Comparison of ENCODE assay signal across 8 mouse cellular contexts in genomic region chr13:114456766-114457566, GRCm38 (mm10). TPM values are rescaled to one million over a fixed set of nuclear protein-coding genes. Genes with fewer than 3 reads are reported as not detected.
DNase-seq lines count a peak whose midpoint lies in the region; ATAC-seq and TF ChIP-seq lines count a peak whose summit lies in the region.

No protein-coding gene starts in this region.

- no peak for TF ChIP-seq CTCF in testis, adult 2 months (IDR thresholded peaks at IDR 0.05; ENCODE audit: control insufficient read depth, insufficient read depth, insufficient replicate concordance, low read depth, low read length)

- no peak for TF ChIP-seq POLR2A in testis, adult 2 months (IDR thresholded peaks at IDR 0.05; ENCODE audit: control insufficient read depth, low read depth, low read length)

- intact Hi-C loops in heart, postnatal 14 days (cut with DNase I): loop anchor here (10.0 kb wide), 1 partner anchor 172 kb away; no protein-coding TSS in a partner anchor

- H3K9ac ChIP-seq in limb, embryonic 12.5 days (replicated peaks): peak overlapping the region; percentile 55
- H3K9ac ChIP-seq in midbrain, embryonic 11.5 days (ENCODE audit: low read length): peak overlapping the region; percentile 82

- H3K27me3 ChIP-seq in testis, adult 2 months (ENCODE audit: control insufficient read depth, insufficient read depth, low read length): peaks cover 8% of the 10 kb centered on the region; the same call in 1 of the 2 replicates
- H3K27me3 ChIP-seq in limb, embryonic 12.5 days: peaks cover 63% of the 10 kb centered on the region
- peaks cover 4% of the 10 kb centered on the region; the same call in 1 of the 2 replicates for H3K27me3 ChIP-seq in midbrain, embryonic 11.5 days (ENCODE audit: control insufficient read depth, insufficient read depth, low read length)

- ATAC-seq in limb, embryonic 12.5 days (ENCODE audit: insufficient number of reproducible peaks, insufficient read depth, low FRiP score, low TSS enrichment, low read depth): no peak
- ATAC-seq in midbrain, embryonic 11.5 days (ENCODE audit: low FRiP score): no peak

- H3K27ac ChIP-seq in testis, adult 2 months (ENCODE audit: control insufficient read depth, insufficient read depth, low read depth, low read length): no peak overlapping the region
- H3K27ac ChIP-seq in limb, embryonic 12.5 days: no peak overlapping the region
- H3K27ac ChIP-seq in midbrain, embryonic 11.5 days (ENCODE audit: low read depth, low read length): no peak overlapping the region

- H3K9me3 ChIP-seq in limb, embryonic 12.5 days: no peaks in the 10 kb centered on the region
- no peaks in the 10 kb centered on the region for H3K9me3 ChIP-seq in midbrain, embryonic 11.5 days (ENCODE audit: control insufficient read depth, low read length)

- WGBS in limb, embryonic 12.5 days: under 1% methylated on average over 44 of the region's 44 CpGs
- WGBS in midbrain, embryonic 11.5 days: under 1% methylated on average over 44 of the region's 44 CpGs

- H3K36me3 ChIP-seq in testis, adult 2 months (ENCODE audit: control insufficient read depth, insufficient read depth, low read length): no peaks in the 10 kb centered on the region
- no peaks in the 10 kb centered on the region for H3K36me3 ChIP-seq in limb, embryonic 12.5 days
- peaks cover 10% of the 10 kb centered on the region; the same call in 1 of the 2 replicates for H3K36me3 ChIP-seq in midbrain, embryonic 11.5 days (ENCODE audit: control insufficient read depth, insufficient read depth, low read length)

- peak overlapping the region; percentile 94 for H3K4me2 ChIP-seq in limb, embryonic 12.5 days
- H3K4me2 ChIP-seq in midbrain, embryonic 11.5 days: peak overlapping the region; percentile 82

- no peak for DNase-seq in testis, postnatal 14 days (ENCODE audit: low spot score)
- peak; percentile 54 for DNase-seq in embryo, embryonic 9.5 days (ENCODE audit: extremely low spot score)
- peak; percentile 33 to 37 for DNase-seq in heart, postnatal 14 days
- peak; percentile 94 for DNase-seq in midbrain, embryonic 11.5 days (ENCODE audit: low spot score, missing footprints)
- DNase-seq in thymus, postnatal 14 days: peak; percentile 25
- DNase-seq in spleen, adult 18-20 months: no peak

- peaks cover 13% of the 10 kb centered on the region for H3K4me1 ChIP-seq in testis, adult 2 months (ENCODE audit: control insufficient read depth, insufficient read depth, low read length)
- peaks cover 28% of the 10 kb centered on the region for H3K4me1 ChIP-seq in limb, embryonic 12.5 days (replicated peaks)
- H3K4me1 ChIP-seq in midbrain, embryonic 11.5 days (ENCODE audit: control insufficient read depth, insufficient read depth, low read length): peaks cover 21% of the 10 kb centered on the region

- peak overlapping the region; percentile 37; the same call in 1 of the 2 replicates for H3K4me3 ChIP-seq in testis, adult 2 months (ENCODE audit: control insufficient read depth, low read depth, low read length)
- peak overlapping the region; percentile 54 for H3K4me3 ChIP-seq in limb, embryonic 12.5 days (replicated peaks)
- H3K4me3 ChIP-seq in midbrain, embryonic 11.5 days (ENCODE audit: low read depth, low read length): peak overlapping the region; percentile 75

RNA-seq across cellular contexts. Expression of gene Fst, which starts 1.8 kb away (rescaled TPM):
- polyA plus RNA-seq in testis, adult 2 months (2012; rRNA removed): 0.22 and 0.51 TPM in 2 replicates
- total RNA-seq in heart, postnatal 14 days (2021): 1 to 10 TPM; 1.4 to 1.6 TPM
- 35.1 and 36.5 TPM in 2 replicates for polyA plus RNA-seq in limb, embryonic 12.5 days (2016; fragmentation: Nextera tagmentation; extraction: Ambion mirVana)
- polyA plus RNA-seq in midbrain, embryonic 11.5 days (2014; fragmentation: Nextera tagmentation; extraction: Ambion mirVana): 48.2 and 57.0 TPM in 2 replicates

Comparison
In these comparisons a context has a peak if more than half of its experiments do, and no peak if none do; other contexts are left out.
1. DNase-seq: peak in embryo, embryonic 9.5 days (single experiment), heart, postnatal 14 days (2 of 2), midbrain, embryonic 11.5 days (single experiment) and thymus, postnatal 14 days (single experiment); none in testis, postnatal 14 days (single experiment) and spleen, adult 18-20 months (0 of 2).
2. RNA of gene Fst, which starts 1.8 kb away (polyA plus RNA-seq): 48.2 to 57.0 TPM in midbrain, embryonic 11.5 days and 35.1 to 36.5 TPM in limb, embryonic 12.5 days; 0.22 to 0.51 TPM in testis, adult 2 months; every median in the first group is over 10 times any median in the second.
3. Peak in every context shown above with its lines, with median percentiles within 50 percentile points of each other: H3K4me3 ChIP-seq.